Mouse (Mus musculus) spleen, postnatal 10 days (tissue): ENCODE measurements around the gene Aldh4a1.

Source experiments
- DNase-seq, 2 experiments: peaks; one replicate each; pipeline ENCODE4 v3.0.0; 2021 to 2022; ENCODE audit warnings: low spot score in 2 of 2

The Aldh4a1 gene

DNA sequence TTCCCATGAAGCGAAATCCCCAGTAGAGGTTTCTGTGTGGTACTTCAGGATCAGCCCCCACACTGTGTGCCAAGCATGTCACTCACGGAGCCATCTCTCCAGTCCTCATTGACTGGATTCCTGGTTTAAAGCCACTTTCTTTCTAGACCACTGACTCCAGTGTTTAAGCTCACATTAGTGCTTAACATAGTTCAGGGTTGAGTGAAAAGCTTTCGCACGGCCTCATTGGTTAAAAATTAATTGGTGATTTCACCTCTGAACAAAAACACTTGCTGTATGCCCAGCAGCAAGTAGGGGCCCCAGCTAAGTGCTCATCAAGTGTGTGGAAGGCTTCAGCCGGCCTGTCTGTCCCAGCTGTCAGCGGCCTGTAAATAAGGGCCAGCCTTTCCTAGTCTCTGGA is 45.0 kb downstream of the Aldh4a1 start:
- DNase-seq: no peak

DNA sequence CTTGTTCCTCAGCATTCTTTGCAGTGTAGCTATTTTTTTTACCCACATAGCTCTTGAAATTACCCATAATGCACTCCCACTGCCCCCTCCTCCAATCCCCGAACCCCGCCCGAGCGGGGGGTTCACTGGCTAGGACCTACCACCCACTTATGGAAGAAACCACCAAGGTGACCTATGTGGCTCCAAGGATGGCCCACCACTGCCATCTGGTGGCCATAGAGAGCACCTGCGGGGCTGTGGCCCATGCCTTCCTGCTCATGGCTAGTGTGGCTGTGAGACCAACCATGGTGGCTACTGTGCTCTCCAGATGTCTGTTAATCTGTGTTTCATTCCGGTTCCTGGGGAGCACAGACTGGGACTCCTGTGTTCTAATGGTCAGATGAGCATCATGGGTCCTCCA is 47.2 kb downstream of the Aldh4a1 start:
- peak; percentile 44 to 65 for DNase-seq

- DNase-seq: no peak
Observed at GRCm38 (mm10) chr4:139675696-139676095, 53.0 kb downstream of the Aldh4a1 start.

GRCm38 (mm10) chr4:139683728-139684638 is 61.3 kb downstream of the Aldh4a1 start:
- peak; percentile 23 to 70 for DNase-seq

GRCm38 (mm10) chr4:139684639-139685017 is 62.0 kb downstream of the Aldh4a1 start:
- DNase-seq: peak; percentile 38 to 71

- DNase-seq: no peak
Observed at GRCm38 (mm10) chr4:139688058-139688457, 65.4 kb downstream of the Aldh4a1 start.

DNA sequence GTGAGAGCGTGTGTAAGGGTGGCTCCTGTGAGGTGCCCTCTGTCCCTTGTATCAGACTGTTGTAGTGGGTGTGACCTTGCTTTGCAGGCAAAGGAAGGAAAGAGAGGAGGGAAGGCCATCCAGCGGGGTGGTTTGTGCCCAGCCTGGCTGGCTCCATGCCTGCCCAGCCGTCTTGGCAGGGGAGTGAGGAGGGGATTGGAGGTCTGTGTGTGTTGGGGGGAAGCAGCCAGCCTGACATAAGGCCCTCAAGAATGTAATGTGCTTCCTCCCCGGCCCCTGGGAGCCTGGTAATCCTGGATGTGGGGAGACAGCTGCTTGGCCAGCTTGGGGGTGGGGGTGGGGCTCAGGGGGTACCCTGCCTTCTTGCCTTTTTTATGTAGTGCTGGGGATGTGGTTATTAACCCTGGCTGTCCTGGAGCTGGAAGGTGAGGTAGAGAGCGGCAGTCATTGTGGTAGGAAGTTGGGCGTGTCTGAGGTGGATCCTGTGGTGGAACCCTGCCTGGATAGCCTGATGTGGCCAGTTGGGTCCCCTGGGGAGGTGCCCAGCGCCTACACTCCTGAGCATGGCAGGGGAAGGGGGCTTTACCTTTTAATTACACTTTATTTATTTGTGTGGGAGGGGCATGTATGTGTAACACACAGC is 67.1 kb downstream of the Aldh4a1 start:
- DNase-seq: no peak

- no peak for DNase-seq
Observed at GRCm38 (mm10) chr4:139693315-139693714, 70.6 kb downstream of the Aldh4a1 start.

- no peak for DNase-seq
Observed at GRCm38 (mm10) chr4:139697755-139698154, 75.1 kb downstream of the Aldh4a1 start.

DNA sequence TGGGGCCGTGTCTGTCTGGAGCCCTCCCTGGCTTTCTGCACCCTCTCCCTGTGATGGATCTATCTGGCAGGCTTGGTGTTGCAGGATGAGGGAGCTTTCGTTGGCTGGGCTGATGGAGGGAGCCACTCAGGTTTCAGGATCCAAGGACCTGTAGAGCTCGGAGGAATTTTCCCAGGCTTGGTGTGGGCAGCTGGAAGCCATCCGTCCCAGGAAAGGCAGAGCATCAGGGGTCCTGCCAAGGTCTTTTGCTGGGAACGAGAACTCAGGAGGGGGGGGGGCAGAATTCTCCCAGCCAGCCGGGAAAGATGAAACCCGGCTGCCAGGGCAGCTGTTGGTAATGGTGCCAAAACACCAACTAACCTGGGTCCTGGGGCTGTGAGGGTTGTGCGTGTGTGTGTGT is 75.9 kb downstream of the Aldh4a1 start:
- no peak for DNase-seq
